Mouse (Mus musculus) midbrain, embryonic 10.5 days (tissue): ENCODE measurements around the gene Arsg. TPM values are rescaled to one million over a fixed set of nuclear protein-coding genes. Genes with fewer than 3 reads are reported as not detected.

ENCODE experiments used
- DNase-seq: peaks from one replicate; pipeline ENCODE4 v3.0.0-alpha.2; 2017; ENCODE audit warnings: low spot score
- H3K27ac ChIP-seq: fragments of 300-500 bp; sonication (generic); replicated peaks from 2 replicates; pipeline ENCODE4 v1.5.1; 2016; ENCODE audit warnings: mild to moderate bottlenecking
- H3K27me3 ChIP-seq: fragments of 300-500 bp; sonication (generic); 2 replicates; pipeline ENCODE4 v1.6.1; 2016; ENCODE audit warnings: low read depth, mild to moderate bottlenecking; ENCODE audit not compliant: poor library complexity, severe bottlenecking
- H3K36me3 ChIP-seq: fragments of 300-500 bp; sonication (generic); 2 replicates; pipeline ENCODE4 v1.6.1; 2016; ENCODE audit warnings: mild to moderate bottlenecking, moderate library complexity
- H3K4me1 ChIP-seq: fragments of 300-500 bp; sonication (generic); 2 replicates; pipeline ENCODE4 v1.6.1; 2016
- H3K4me3 ChIP-seq: fragments of 300-500 bp; sonication (generic); 2 replicates; pipeline ENCODE4 v1.5.1; 2016; ENCODE audit warnings: mild to moderate bottlenecking, moderate library complexity
- H3K9me3 ChIP-seq: fragments of 300-500 bp; sonication (generic); replicated peaks from 2 replicates; pipeline ENCODE4 v1.6.1; 2016; ENCODE audit warnings: mild to moderate bottlenecking
- whole genome bisulfite sequencing: fragments of 180-500 bp; shearing (Covaris S2); methylation state at CpG from one replicate; pipeline ENCODE4 v1.1.7; 2016; 5-methylcytosine and 5-hydroxymethylcytosine counted together
- polyA plus RNA-seq: library from polyadenylated mRNA; unstranded; fragments of >200 nt; fragmentation: Nextera tagmentation; extraction: Ambion mirVana; gene quantifications from 2 replicates; pipeline ENCODE4 v1.2.1, GENCODE M21; 2016

The Arsg gene
- polyA plus RNA-seq, 1 experiment from 2014 or later = 1.9 TPM

DNA sequence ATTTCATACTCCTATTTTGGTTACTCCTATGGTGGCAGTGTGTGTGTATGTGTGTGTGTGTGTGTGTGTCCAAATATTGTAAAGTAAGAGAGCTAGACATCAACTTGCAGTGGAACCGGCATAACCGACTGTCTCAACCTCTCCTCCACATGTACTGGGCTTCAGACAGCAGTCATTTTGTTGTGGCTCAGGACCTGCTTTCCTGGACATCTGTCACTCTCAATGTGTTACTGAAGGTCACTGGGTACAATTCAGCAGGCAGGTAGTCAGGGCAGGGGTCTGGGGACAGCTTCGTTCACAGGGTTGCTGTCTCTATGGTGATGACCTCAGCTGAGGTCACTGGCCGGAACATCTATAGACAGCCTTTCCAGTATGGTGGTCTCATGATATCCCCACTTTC, 32.6 kb downstream of the Arsg start:
- Histone ChIP-seq H3K36me3 (no peaks in the 10 kb centered on the region), H3K4me1 (peaks cover 15% of the 10 kb centered on the region), H3K27me3 (no peaks in the 10 kb centered on the region), H3K4me3 (no peak overlapping the region), H3K27ac (no peak overlapping the region), H3K9me3 (no peaks in the 10 kb centered on the region)
- DNase-seq = no peak
- 80% methylated on average over 4 of the region's 4 CpGs for WGBS

DNA sequence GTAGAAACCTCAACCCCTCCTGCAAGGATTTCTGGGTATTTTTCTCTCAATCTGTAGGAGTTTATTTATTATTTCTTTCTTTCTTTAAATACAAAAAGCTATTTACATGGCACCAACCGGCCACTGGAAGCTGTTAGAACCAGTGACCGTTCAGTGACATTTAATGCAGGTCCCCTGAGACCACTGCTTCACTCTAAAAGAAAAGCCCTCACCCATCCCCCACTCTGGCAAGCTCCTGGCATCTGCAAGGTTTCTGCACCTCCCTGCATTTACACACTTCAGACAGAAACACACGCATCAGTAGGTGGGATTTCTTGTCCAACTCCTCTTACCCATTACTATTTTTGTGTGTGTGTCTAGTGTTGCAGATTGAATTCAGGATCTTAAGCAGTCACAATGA, 33.9 kb downstream of the Arsg start:
- H3K36me3 ChIP-seq = no peaks in the 10 kb centered on the region
- H3K4me1 ChIP-seq = peaks cover 15% of the 10 kb centered on the region
- H3K9me3 ChIP-seq = no peaks in the 10 kb centered on the region
- H3K27ac ChIP-seq = no peak overlapping the region
- no peak overlapping the region for H3K4me3 ChIP-seq
- H3K27me3 ChIP-seq = no peaks in the 10 kb centered on the region
- no peak for DNase-seq
- WGBS = 55% methylated on average over 3 of the region's 3 CpGs

DNA sequence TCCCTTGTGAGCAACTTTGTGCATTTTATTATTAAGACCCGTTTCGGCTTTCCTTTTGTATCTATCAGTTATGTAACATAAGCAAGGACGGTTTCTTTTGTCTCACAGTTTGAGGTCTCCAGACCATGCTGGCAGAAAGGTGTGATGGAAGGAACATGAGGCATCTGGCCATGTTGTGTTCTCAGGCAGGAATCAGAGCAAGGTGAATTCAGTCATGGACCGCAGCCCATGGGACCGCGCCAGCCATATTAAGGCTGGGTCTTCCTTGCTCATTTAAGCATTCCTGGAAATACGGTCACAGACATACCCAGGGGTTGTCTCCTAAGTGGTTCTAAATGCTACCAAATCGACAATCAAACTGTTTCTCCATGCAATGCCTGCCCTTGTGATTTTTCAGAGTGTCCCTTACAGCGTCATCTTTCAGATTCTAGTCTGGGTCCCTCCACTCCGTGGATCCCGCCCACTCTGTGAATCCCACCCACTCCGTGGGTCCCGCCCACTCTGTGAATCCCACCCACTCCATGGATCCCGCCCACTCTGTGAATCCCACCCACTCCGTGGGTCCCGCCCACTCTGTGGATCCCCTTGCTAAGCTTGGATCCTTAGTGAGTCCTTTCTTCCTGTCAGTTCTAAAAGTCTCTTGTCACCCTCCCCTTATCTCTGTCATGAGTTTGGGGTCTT, 40.0 kb downstream of the Arsg start:
- Histone ChIP-seq H3K27ac (no peak overlapping the region), H3K4me1 (0 out of 2 replicates have a peak, but pooled peaks cover under 1% of the 10 kb centered on the region), H3K27me3 (no peaks in the 10 kb centered on the region), H3K36me3 (no peaks in the 10 kb centered on the region), H3K4me3 (no peak overlapping the region), H3K9me3 (no peaks in the 10 kb centered on the region)
- DNase-seq = no peak
- 84% methylated on average over 16 of the region's 16 CpGs for WGBS

DNA sequence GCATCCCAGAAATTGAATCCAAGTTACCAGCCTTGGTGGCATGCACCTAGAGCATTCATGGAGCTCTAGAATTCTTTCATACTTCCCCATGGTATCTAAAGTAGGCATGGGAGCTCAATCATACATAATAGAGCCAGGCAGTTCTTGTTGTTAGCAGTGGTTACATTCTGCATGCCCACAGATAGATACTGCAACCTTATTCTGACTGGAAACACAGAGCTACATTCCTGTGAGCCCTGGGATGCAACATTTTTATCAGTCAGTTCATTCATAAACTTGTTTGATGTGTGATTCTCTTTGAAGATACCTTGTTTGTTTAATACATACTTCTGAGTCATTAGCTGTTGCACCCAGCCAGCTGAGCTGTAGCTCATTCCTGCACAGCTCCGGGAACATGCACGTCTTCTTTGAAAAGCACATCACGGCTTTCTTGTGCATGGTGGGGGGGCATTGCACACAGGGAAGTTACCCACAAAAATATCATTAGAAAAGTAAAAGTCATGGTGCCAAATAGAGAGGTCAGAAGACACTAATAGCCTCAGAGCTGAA, 41.0 kb downstream of the Arsg start:
- H3K36me3 ChIP-seq = no peaks in the 10 kb centered on the region
- H3K4me1 ChIP-seq = no peaks in the 10 kb centered on the region
- no peak overlapping the region for H3K4me3 ChIP-seq
- no peaks in the 10 kb centered on the region for H3K9me3 ChIP-seq
- 87% methylated on average over 3 of the region's 3 CpGs for WGBS
- DNase-seq = no peak
- H3K27me3 ChIP-seq = no peaks in the 10 kb centered on the region
- no peak overlapping the region for H3K27ac ChIP-seq

DNA sequence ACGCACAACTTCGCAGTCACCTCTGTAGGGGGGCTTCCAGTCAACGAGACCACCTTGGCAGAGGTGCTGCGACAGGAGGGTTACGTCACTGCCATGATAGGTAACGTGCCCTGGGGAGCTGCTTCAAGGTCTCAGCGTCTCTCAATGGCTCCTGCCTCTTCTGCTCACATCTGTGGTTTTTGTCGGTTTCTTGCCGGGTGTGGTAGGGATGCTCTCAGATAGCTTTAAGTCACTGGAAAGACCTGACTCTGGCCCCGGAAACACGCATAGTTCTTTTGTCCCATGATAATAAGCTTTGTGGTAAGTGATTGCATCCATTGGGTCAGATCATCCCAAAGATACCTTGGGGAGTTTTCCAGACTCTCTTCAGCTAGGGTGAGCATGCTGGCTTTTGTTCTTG, 44.2 kb downstream of the Arsg start:
- DNase-seq = no peak
- 92% methylated on average over 11 of the region's 11 CpGs for WGBS

DNA sequence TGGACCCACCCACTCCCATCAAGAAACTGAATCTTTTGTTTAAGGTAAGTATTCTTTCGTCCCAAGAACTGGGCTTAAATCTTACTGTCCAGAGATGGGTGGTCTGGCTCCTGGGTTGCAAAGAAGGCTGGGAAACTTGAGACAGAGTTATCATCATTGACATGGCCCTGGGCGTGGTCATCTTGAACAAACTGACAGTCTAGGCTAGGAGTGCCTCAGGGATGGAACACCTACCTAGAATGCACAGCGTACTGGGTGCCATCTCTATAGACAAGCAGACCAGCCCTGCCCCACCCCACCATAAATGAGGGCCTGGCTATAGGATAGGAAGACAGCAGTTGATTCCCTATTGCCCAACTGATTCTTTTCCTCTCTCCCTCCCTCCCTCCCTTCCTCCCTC, 44.6 kb downstream of the Arsg start:
- Histone ChIP-seq H3K36me3 (no peaks in the 10 kb centered on the region), H3K27ac (no peak overlapping the region), H3K4me1 (peaks cover 3% of the 10 kb centered on the region; the same call in 1 of the 2 replicates), H3K9me3 (no peaks in the 10 kb centered on the region), H3K27me3 (no peaks in the 10 kb centered on the region), H3K4me3 (no peak overlapping the region)
- DNase-seq = no peak
- WGBS = 91% methylated on average over 3 of the region's 3 CpGs

More for the DNA sequence above, 44.2 kb downstream of the Arsg start:
- H3K9me3 ChIP-seq = no peaks in the 10 kb centered on the region
- peaks cover 3% of the 10 kb centered on the region; the same call in 1 of the 2 replicates for H3K4me1 ChIP-seq
- no peak overlapping the region for H3K4me3 ChIP-seq
- no peak overlapping the region for H3K27ac ChIP-seq
- no peaks in the 10 kb centered on the region for H3K27me3 ChIP-seq
- no peaks in the 10 kb centered on the region for H3K36me3 ChIP-seq

DNA sequence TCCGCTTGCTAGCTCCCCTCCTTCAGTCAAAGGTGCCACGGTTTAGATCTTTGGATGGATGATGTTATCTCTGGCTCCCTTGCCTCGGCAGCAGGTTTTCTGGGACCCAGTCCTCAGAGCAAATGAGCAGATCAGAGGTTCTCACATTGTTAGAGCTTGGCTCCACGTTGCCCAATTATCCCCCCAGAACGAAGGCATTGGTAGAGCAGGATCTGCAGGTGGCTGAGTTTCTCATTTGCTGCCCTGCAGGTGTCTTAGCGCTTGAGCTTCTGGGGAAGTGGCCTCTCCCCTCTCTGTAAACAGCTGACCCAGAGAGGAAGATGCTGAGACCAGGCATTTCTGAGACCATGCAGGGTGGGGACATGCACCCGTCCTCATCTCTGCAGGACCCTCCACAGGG, 47.8 kb downstream of the Arsg start:
- no peak for DNase-seq
- WGBS = 36% methylated on average over 7 of the region's 7 CpGs
- H3K27ac ChIP-seq = 0 out of 2 replicates have a peak overlapping the region, but pooled peaks have one; percentile 38
- no peaks in the 10 kb centered on the region for H3K27me3 ChIP-seq
- H3K36me3 ChIP-seq = no peaks in the 10 kb centered on the region
- peaks cover 3% of the 10 kb centered on the region; the same call in 1 of the 2 replicates for H3K4me1 ChIP-seq
- no peaks in the 10 kb centered on the region for H3K9me3 ChIP-seq
- H3K4me3 ChIP-seq = no peak overlapping the region

DNA sequence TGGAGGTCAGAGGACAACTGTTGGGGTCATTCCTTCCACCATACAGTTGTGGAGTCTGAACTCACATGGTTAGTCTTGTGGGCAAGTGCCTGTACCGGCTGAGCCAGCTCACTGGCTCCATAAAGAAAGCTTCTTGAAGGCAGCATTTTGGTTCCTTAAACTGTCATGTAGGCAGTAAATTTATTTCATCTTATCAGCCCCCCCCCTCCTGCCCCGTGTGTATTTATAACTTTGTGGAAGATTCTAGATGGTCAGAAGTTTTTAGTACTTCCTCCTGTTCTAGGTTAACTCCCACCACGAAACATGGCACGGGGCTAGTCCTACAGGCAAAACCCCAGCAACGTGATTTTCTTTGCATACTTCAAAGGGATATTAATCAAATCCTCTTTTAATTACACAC, 51.7 kb downstream of the Arsg start:
- no peak overlapping the region for H3K27ac ChIP-seq
- H3K4me3 ChIP-seq = no peak overlapping the region
- 94% methylated on average over 5 of the region's 5 CpGs for WGBS
- no peaks in the 10 kb centered on the region for H3K36me3 ChIP-seq
- no peaks in the 10 kb centered on the region for H3K27me3 ChIP-seq
- DNase-seq = no peak
- no peaks in the 10 kb centered on the region for H3K9me3 ChIP-seq
- peaks cover 3% of the 10 kb centered on the region; the same call in 1 of the 2 replicates for H3K4me1 ChIP-seq

DNA sequence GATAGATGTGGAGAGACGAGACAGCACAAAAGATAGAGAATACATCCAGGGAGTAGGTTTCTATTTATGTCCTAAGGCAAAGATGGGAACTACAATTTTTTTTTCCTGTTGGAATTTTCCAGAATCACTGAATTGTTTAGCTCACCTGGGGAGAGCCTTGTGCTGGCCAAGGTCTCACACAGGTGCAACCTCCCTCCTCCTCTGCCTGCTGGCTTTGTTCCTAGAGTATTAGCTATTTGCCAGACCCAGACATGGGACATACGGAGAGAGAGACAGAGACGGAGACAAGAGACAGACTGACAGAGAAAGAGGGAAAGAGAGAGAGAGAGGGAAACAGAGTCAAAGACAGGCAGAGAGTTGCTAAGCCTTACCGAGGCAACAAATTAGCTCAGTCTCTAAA, 52.4 kb downstream of the Arsg start:
- Histone ChIP-seq H3K27ac (no peak overlapping the region), H3K4me1 (peaks cover 3% of the 10 kb centered on the region; the same call in 1 of the 2 replicates), H3K36me3 (no peaks in the 10 kb centered on the region), H3K27me3 (no peaks in the 10 kb centered on the region), H3K9me3 (no peaks in the 10 kb centered on the region), H3K4me3 (no peak overlapping the region)
- DNase-seq = no peak
- WGBS = 94% methylated on average over 4 of the region's 4 CpGs

DNA sequence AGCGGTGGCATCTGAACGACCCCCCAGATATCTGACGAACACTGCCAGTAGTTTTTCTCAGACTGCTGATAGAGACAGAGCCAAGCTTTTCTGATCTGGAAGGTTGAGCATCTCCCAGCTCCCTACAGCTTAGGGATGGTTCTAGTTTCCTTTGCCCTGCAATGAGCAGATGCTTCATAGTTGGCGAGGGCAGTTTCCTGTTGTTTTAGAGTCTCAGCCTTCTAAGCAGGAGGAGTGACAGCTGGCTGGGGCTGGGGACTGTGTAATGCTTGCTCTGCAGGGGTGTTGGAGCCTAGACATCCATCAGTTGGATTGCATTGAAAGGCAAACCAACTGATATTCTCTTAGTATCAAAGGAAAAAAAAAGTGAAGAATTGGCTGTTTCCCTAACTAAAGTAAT, 56.9 kb downstream of the Arsg start:
- Histone ChIP-seq H3K27ac (no peak overlapping the region), H3K27me3 (no peaks in the 10 kb centered on the region), H3K4me3 (no peak overlapping the region), H3K4me1 (no peaks in the 10 kb centered on the region), H3K36me3 (no peaks in the 10 kb centered on the region), H3K9me3 (no peaks in the 10 kb centered on the region)
- WGBS = 82% methylated on average over 4 of the region's 4 CpGs
- DNase-seq = no peak

DNA sequence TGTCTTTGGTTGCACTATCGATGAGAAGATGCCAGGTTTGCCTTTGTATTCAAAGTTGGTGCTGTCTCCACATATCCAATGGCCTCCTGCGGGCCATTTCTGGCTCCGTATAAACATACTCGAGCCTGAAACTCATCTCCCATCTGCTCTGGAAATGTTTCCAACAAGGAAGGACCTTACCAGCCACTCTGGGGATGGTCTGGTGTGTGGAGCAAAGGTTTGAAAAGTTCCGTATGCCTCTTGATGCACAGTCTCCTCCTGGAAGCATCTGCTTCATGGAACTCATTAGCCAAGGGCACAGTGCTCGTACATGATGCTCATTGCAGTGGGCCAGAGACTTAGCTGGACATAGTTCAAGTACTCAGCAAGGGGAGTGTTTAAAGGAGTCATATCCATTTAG, 62.8 kb downstream of the Arsg start:
- 90% methylated on average over 6 of the region's 6 CpGs for WGBS
- Histone ChIP-seq H3K36me3 (no peaks in the 10 kb centered on the region), H3K9me3 (no peaks in the 10 kb centered on the region), H3K4me1 (peaks cover 9% of the 10 kb centered on the region), H3K27me3 (no peaks in the 10 kb centered on the region), H3K4me3 (no peak overlapping the region), H3K27ac (no peak overlapping the region)
- no peak for DNase-seq

DNA sequence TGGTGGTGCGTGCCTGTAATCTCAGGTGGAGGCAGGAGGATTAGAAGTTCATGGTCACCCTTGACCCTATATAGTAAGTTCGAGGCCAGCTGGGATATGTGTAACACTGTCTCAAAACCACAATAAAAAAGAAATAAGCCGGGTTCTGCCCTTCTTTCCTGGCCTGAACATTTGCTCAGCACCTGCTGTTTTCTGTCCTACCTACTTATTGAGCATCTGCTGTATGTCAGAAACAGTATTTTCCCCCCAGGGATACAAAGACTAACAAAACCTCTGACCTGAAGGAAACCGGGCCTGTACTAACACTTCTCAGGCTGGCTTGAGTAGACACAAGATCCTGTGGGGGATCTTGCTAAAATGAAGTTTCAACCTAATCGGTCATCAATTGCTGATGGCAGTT, 63.8 kb downstream of the Arsg start:
- DNase-seq = no peak
- Histone ChIP-seq H3K4me3 (no peak overlapping the region), H3K4me1 (peaks cover 9% of the 10 kb centered on the region), H3K27me3 (no peaks in the 10 kb centered on the region), H3K9me3 (no peaks in the 10 kb centered on the region), H3K27ac (no peak overlapping the region), H3K36me3 (no peaks in the 10 kb centered on the region)
- 83% methylated on average over 5 of the region's 5 CpGs for WGBS

DNA sequence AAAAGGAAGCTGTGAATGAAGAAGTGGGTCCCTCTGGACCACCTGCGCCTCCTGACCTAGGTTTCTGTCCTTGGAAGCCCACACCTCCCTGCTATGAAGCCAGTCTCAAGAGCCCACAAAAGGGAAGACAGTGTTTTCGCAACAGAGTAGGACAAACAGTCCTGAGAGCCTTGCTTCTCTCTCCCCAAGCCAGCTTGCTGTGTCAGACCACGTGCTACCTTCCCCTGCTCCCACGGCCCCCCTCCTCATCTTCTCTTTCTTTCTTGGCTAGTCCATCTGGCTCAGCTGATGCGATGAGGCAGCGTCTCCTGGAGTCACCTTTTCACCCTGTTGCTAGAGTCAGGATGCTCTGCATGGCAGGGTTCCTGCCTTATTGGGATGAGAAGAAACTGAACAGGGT, 66.1 kb downstream of the Arsg start:
- 58% methylated on average over 6 of the region's 6 CpGs for WGBS
- no peaks in the 10 kb centered on the region for H3K9me3 ChIP-seq
- H3K27ac ChIP-seq = peak overlapping the region; percentile 52; the same call in 1 of the 2 replicates
- H3K4me1 ChIP-seq = peaks cover 9% of the 10 kb centered on the region
- no peaks in the 10 kb centered on the region for H3K27me3 ChIP-seq
- DNase-seq = no peak
- no peak overlapping the region for H3K4me3 ChIP-seq
- H3K36me3 ChIP-seq = no peaks in the 10 kb centered on the region
